Mouse (Mus musculus): ENCODE data around the gene Gm13723.

Gene Gm13723

DNA sequence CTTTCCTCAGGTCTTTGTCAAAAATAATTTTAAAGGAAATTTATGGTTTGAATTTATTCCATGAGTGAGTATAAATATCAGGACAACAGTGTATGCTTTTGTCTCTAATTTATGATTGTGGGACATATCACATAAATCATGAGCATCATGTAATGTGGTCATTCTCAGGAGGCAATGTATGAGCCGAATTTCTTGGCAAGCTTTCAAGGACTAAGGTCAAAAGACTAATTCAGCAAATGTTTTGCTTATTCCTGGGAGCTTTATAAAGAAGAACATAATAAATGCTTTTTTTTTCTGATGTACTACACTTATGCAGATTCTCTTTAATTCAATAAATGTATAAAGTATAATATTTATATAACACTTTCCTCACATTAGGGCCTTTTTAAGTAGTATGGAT is at the start of gene Gm13723:
Gene Gm13723, minus strand, starts transcription at position 101 of the 400 bp plus-strand sequence.
- DNase-seq (ENCODE audit: low spot score) = no peak

GRCm38 (mm10) chr2:86905647-86906046 is 31.0 kb upstream of the Gm13723 start:
- DNase-seq (ENCODE audit: low spot score) = no peak

DNA sequence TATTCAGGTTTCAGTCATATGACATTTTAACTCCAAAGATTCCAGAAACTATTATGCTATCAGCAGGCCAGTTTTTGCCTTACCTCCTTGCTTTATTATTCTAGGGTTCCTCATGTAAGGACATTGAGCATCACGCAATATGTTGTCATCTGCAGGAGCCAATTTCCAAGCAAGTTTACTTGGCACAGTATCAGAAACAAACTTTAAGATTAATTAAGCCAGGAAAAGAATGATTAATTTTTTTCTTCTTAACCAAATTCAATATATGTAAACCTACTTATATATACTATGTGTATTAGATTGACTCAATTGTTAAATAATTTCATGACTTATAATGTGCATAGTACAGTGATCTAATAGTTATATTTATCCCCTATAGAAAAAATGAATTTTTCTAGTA is 17.5 kb upstream of the Gm13723 start, which contains the start of gene Olfr1097:
Gene Olfr1097, minus strand, starts transcription at position 101 of the 400 bp plus-strand sequence.
- DNase-seq (ENCODE audit: low spot score) = no peak

DNA sequence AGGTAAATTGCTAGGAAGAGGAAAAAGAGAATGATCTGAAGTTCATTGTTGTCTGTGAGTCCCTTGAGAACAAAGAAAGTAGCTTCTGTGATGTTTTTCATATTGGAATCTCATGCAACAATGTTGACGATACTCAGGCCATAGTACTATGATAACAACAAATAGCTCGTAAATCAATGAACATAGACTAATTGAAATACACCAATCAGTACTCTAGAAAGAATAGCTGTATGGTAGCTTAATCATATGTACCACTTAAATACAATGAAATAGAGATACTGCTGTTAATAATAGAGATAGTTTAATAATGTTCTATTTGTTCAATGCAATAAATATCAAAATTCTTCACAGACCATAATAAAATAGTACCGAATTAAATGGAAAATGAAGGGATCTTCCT is 23.0 kb downstream of the Gm13723 start, which contains the start of gene Olfr1095:
Gene Olfr1095, minus strand, starts transcription at position 101 of the 400 bp plus-strand sequence.
- DNase-seq (ENCODE audit: low spot score) = no peak

DNA sequence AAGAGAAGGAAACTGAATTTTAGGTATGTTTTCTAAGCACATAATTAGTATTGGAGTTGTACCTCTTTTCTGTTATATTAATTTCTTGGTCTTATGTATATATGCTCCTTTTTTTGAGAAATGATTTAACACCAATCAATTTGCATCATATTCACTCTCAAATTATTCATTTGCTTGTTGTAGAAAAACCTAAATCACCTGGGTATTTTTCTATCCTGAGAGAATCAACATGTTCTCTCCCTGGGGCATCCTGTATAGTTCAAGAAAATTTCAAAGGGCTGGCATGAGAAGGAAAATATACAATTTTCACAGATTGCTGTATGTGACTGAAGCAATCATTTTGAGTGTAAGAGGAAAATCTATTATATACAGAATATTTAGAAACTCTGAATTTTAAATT is 50.2 kb downstream of the Gm13723 start, which contains the start of gene Olfr1094:
Gene Olfr1094, plus strand, starts transcription at position 301 of the 400 bp plus-strand sequence.
- DNase-seq (ENCODE audit: low spot score) = no peak
